Mouse (Mus musculus) megakaryocyte, embryonic 14.5 days (primary cell): ENCODE measurements around the gene Ccdc151.

Experiments
- FLI1 ChIP-seq: IDR thresholded peaks from 2 replicates; pipeline ENCODE4 v1.6.1; 2012; ENCODE audit warnings: low read length, inconsistent platforms, mixed read lengths
- GATA1 ChIP-seq: IDR thresholded peaks from 3 replicates; pipeline ENCODE4 v1.6.1; 2012; ENCODE audit warnings: mixed read lengths, low read length, inconsistent platforms, borderline replicate concordance

GRCm38 (mm10) chr9:22049721-22050270, 47.4 kb upstream of the Ccdc151 start:
- TF ChIP-seq GATA1 (no peak), FLI1 (no peak)
